Mouse (Mus musculus) E14TG2a.4 (cell line): ENCODE results near the gene Asxl1.

ENCODE experiments used
- CTCF ChIP-seq: conservative IDR thresholded peaks from 2 replicates; pipeline ENCODE4 v1.5.1; 2014; ENCODE audit warnings: low read length
- NANOG ChIP-seq: IDR thresholded peaks from 2 replicates; pipeline ENCODE4 v1.6.1; 2014; ENCODE audit warnings: borderline replicate concordance, low read length, mixed read lengths
- POU5F1 ChIP-seq: IDR thresholded peaks from 2 replicates; pipeline ENCODE4 v1.6.1; 2014; ENCODE audit warnings: low read length, borderline replicate concordance

DNA sequence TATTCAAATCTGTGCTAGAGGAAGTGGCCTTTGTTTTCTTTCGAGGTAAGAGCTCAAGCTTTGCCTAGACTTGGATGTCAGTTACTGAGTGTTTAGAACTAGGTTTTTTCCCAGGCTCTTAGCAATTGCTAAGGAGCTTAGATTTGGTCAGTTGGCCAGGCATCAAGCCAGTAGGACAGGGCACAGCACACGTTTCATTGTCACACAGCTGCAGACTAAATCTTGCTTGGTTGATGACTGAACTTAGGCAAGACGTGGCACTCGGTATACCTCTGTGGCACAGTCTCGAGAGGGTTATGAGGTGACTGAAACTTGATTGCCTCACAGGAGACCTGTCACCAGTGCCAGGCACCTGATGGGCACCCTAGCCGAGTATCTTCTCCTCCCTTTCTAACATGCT is 61.3 kb downstream of the Asxl1 start:
- no peak for TF ChIP-seq CTCF
- no peak for TF ChIP-seq POU5F1
- no peak for TF ChIP-seq NANOG
